Mouse (Mus musculus): ENCODE results near the gene Cenpb.

GRCm38 (mm10) chr2:131138760-131139159, 41.1 kb downstream of the Cenpb start:
- TF ChIP-seq POLR2A (IDR thresholded peaks at IDR 0.05; ENCODE audit: low read depth, low read length): no peak
- TF ChIP-seq CTCF (IDR thresholded peaks at IDR 0.05; ENCODE audit: borderline replicate concordance, insufficient read depth, low read length): no peak

All from embryonic fibroblast, embryonic 13.5 days (primary cell).